Mouse (Mus musculus): ENCODE results near the gene Cdc42ep3. TPM values are rescaled to one million over a fixed set of nuclear protein-coding genes. Genes with fewer than 3 reads are reported as not detected.
A peak's percentile ranks its signal among the peaks of the same experiment; 100 is the strongest.

Gene Cdc42ep3
- polyA plus RNA-seq, 1 experiment from 2014 or later: 36.7 TPM

DNA sequence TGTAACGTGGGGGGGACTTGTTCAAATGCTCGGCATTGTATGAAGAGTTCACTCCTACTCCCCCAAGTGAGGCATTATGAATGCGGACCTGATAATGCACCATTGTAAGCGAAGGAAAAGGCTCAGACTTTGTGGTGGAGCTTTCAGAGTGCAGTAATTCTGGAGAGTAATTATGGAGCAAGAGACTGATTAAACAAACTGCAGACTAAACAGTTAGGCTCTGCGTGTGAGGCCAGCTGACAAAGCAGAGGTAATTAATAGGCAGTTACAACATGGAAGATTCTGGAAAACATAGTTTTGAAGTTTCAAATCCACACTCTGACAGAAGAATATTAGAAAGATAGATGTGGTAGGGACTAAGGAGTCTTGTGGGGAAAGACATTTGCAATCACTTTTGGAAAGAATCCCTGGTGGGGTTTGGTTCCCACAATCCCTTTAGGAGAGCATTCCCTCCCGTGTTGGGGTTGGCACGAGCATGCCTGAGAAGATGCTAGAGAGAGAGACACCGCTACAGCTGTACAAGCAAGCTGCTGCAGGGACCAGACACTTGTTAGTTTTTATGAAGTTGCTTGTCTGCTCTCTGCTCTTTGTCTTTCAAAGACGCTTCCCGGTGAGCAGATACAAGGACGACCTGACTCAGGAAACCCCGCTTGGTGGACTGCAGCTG is 37.7 kb downstream of the Cdc42ep3 start:
- in situ Hi-C loops (cut with MboI; ENCODE audit: low pct_unique_long_range_greater_than_20kb): no loop called here
- no peak for ATAC-seq
- POLR2A ChIA-PET: no interaction called here

DNA sequence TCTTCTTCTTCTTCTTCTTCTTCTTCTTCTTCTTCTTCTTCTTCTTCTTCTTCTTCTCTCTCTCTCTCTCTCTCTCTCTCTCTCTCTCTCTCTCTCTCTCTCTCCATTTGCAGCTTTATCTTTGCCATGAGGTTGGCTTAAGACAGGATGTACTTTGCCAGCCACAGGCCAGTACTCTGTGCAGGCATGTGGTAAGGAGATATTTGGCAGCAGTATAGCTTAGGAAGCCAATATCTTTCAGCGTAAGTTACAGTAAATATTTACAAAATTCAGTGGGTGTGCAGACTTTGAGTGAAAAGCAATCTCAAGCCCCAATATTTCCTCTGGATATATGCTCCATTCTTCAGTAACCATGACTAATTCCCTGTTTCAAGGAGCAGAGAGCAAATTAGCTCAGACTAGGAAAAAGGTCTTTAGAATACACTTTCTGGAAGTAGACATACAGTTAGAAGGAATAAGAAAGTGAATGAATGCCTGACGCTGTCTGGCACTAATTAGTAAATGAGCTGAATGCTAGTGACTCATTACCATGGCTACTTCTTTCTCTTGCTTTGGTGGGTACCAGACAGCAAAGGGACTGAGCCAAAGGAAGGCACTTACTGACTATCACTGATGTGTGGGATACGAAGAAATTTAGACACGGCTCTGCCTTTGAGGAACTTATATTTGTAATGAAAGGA is 39.3 kb downstream of the Cdc42ep3 start:
- H3K27me3 ChIP-seq: no peaks in the 10 kb centered on the region
- no peak for DNase-seq (ENCODE audit: low read depth, low spot score)
- no peak for ATAC-seq
- TF ChIP-seq CTCF (IDR thresholded peaks at IDR 0.05): no peak
- CTCF ChIA-PET: no interaction called here
- in situ Hi-C loops (cut with MboI; ENCODE audit: low pct_unique_long_range_greater_than_20kb): no loop called here
- POLR2A ChIA-PET: no interaction called here

More for the DNA sequence above, 37.7 kb downstream of the Cdc42ep3 start:
- no peaks in the 10 kb centered on the region for H3K27me3 ChIP-seq
- CTCF ChIA-PET: no interaction called here
- no peak for DNase-seq (ENCODE audit: low read depth, low spot score)
- TF ChIP-seq CTCF (IDR thresholded peaks at IDR 0.05): no peak

DNA sequence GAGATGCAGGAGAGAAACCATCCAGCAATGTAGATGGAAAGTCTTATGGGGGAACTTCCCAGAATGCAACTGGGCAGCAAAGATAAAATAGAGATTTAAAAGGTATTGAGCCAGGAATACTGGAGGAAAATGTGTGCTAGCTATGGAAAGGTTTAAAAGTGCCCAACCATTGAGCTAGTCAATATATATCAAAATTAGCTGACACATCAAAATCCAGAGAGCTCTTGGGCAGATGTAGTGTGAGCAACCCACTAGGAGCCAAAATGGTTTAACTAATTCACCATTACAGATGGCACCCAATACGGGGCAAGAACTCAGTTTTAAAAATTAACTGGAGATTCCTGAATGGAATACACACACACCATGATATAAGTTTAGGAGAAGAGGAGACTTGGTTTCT is 44.4 kb downstream of the Cdc42ep3 start:
- TF ChIP-seq CTCF (IDR thresholded peaks at IDR 0.05): no peak
- in situ Hi-C loops (cut with MboI; ENCODE audit: low pct_unique_long_range_greater_than_20kb): no loop called here
- no peaks in the 10 kb centered on the region for H3K27me3 ChIP-seq
- CTCF ChIA-PET: no interaction called here
- ATAC-seq (no peak), DNase-seq (ENCODE audit: low read depth, low spot score) (no peak)
- POLR2A ChIA-PET: interaction anchor here (0.6 kb wide), 2 partner anchors 13 to 297 kb away, joined by 3 read pairs; no protein-coding TSS in a partner anchor

DNA sequence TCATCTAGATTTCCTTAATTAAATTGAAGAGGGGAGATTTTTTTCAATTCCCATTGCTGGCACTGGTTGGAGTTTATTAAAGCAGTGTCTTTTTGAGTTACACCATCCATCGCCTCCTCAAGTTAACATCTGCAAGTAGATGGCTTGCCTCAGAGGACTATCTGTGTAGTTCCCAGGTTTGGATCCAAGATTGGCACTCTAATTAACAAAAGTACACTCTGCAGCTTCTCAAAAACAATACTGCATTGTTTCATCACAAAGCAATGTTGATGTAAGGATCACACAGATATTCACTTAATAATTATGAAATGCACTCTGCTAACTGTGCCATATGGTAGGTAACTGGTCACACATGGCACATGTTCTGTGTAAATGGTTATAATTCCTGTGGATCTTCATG is 45.4 kb downstream of the Cdc42ep3 start:
- ATAC-seq (no peak), DNase-seq (ENCODE audit: low read depth, low spot score) (no peak)
- ChIA-PET CTCF (no interaction called here), POLR2A (no interaction called here)
- no peak for TF ChIP-seq CTCF (IDR thresholded peaks at IDR 0.05)
- H3K27me3 ChIP-seq: no peaks in the 10 kb centered on the region
- in situ Hi-C loops (cut with MboI; ENCODE audit: low pct_unique_long_range_greater_than_20kb): no loop called here

DNA sequence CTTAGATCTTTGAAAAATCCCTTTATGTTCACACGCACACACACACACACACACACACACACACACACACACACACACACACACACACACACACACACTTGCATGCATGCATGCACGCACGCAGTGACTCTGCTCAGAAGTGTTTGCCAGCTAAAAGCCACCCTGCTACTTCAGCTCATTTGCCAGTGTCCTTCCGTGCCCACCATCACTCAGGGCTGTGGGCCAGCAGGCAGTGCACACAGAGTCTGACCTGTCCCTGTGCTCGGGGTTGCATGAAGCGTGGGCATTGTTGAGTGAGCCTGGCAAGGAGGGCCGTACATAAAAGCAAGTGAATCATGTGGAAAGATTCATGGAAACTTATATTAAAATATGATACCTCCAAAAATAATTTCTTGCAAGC is 49.2 kb downstream of the Cdc42ep3 start:
- POLR2A ChIA-PET: interaction anchor here (0.6 kb wide), 1 partner anchor 27 kb away, joined by 4 read pairs; no protein-coding TSS in a partner anchor
- ATAC-seq (no peak), DNase-seq (ENCODE audit: low read depth, low spot score) (no peak)
- H3K27me3 ChIP-seq: no peaks in the 10 kb centered on the region
- TF ChIP-seq CTCF (IDR thresholded peaks at IDR 0.05): no peak
- in situ Hi-C loops (cut with MboI; ENCODE audit: low pct_unique_long_range_greater_than_20kb): no loop called here
- CTCF ChIA-PET: interaction anchor here (1.9 kb wide), 1 partner anchor 12 kb away, joined by 6 read pairs; no protein-coding TSS in a partner anchor

DNA sequence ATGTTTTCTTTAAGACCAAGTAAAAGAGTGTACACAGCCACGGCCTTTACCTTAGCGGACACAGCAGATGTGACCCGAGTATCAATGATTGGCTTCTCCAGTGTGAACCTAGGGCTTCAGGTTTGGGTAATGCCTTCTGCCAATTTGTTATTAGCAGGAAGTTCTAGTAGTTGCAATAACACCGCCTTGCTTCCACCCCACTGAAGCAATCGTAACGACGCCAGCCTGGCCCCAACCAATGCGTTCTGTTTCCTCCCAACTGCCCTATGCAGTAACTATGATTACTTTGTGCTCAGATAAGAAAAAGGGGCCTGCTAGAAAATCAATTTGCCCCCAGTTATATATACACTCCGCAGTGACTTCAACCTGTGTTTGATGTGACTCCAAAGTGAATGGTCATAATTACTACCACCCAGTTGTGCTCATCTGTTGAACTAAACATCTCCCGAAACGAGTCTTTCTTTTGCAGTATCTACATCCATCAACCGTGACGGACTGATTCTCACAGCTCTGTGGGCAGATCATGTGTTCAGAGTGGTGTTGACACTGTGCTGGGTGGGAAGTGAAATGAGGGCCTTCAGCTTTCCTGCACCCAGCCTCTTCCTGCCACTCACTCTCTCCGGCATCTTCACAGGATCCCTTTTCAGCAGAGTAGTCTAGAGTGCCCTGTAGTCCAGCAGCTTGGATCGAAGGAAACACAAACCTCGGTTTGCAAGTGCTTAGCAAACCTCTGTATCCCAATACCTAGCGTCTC is 51.0 kb downstream of the Cdc42ep3 start:
- ATAC-seq: no peak
- ChIA-PET CTCF (no interaction called here), POLR2A (no interaction called here)
- in situ Hi-C loops (cut with MboI; ENCODE audit: low pct_unique_long_range_greater_than_20kb): no loop called here
- no peak for DNase-seq (ENCODE audit: low read depth, low spot score)
- no peaks in the 10 kb centered on the region for H3K27me3 ChIP-seq
- no peak for TF ChIP-seq CTCF (IDR thresholded peaks at IDR 0.05)

DNA sequence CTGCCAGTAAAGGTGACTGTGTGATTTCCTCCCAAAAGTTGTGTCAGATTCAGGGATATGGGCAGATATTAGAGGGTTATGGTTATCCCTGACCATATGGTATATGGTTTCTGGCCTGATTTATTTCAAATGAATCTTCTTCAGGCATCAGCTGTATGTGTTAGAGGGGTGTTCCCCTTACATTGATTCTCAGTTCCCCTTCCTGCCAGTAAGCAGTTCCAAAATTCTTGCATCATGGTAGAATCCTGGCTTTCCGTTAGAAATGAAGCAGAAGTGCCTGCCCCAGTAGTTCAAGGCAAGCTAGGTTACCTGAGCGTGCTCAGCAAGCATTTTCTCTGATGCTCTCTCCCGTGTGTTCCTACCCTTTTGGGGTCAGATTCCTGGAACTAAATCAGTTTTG is 51.7 kb downstream of the Cdc42ep3 start:
- ChIA-PET POLR2A (no interaction called here), CTCF (no interaction called here)
- no peak for TF ChIP-seq CTCF (IDR thresholded peaks at IDR 0.05)
- in situ Hi-C loops (cut with MboI; ENCODE audit: low pct_unique_long_range_greater_than_20kb): no loop called here
- DNase-seq (ENCODE audit: low read depth, low spot score): no peak
- ATAC-seq: no peak
- H3K27me3 ChIP-seq: no peaks in the 10 kb centered on the region

DNA sequence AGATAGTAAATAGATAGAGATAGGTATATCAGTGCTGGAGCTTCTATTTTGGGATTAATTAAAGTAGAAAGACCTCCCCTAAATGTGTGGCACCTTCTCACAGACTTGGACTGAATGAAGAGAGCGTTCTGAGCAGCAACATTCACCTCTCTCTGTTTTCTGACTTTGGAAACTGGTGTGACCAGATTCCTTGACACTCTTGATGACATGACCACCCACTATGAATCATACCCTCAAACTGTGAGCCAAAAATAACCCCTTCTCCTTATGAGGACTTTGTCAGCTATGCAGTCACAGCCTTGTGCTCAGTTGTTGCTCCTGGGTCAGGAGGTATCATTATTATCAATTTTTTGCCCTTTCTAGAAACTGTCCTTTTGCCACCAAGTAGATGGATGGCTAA is 55.0 kb downstream of the Cdc42ep3 start:
- DNase-seq (ENCODE audit: low read depth, low spot score) (no peak), ATAC-seq (no peak)
- no peaks in the 10 kb centered on the region for H3K27me3 ChIP-seq
- TF ChIP-seq CTCF (IDR thresholded peaks at IDR 0.05): no peak
- CTCF ChIA-PET: interaction anchor here (1.1 kb wide), 1 partner anchor 34 kb away, joined by 3 read pairs; no protein-coding TSS in a partner anchor
- POLR2A ChIA-PET: no interaction called here
- in situ Hi-C loops (cut with MboI; ENCODE audit: low pct_unique_long_range_greater_than_20kb): no loop called here

DNA sequence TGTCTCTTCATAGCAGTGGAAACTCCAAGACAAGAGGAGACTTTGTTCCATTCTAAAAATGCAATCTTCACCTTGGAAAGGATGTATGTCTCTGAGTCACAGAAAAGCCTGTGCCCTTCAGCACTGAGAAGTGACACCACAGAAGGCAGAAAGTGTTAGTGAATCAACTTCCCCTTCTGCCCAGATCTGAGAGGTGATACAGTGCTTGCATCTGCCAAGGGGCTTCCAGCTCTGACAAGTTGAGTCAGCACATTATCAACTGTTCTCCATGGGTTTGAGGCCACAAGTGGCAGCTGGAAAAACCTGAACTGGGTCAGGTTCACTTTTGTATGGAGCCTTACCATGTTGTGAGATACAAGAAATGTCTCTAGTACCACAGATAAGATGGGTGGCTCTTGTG is 55.9 kb downstream of the Cdc42ep3 start:
- DNase-seq (ENCODE audit: low read depth, low spot score) (no peak), ATAC-seq (no peak)
- CTCF ChIA-PET: no interaction called here
- in situ Hi-C loops (cut with MboI; ENCODE audit: low pct_unique_long_range_greater_than_20kb): no loop called here
- TF ChIP-seq CTCF (IDR thresholded peaks at IDR 0.05): no peak
- POLR2A ChIA-PET: no interaction called here
- H3K27me3 ChIP-seq: no peaks in the 10 kb centered on the region

DNA sequence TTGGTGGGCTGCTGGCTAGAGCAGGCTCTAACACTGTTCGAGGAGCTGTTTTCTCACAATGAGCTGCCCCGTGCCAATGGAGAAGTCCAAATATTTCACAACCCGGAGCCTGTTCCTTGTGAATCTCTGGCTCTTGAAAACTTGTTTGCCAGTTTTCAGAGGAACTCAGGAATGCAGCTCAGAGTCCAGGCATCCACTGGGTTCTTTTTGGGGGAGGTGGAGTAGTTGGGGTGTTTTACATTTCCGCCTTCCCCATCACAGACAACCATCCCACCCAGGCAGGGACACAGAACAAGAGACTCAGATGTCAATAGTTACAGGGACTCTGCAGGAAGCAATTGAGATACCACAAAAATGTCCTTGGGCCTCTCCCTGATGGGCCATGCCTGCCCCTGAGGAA is 59.0 kb downstream of the Cdc42ep3 start:
- peak; percentile 54 for ATAC-seq
- ChIA-PET POLR2A (no interaction called here), CTCF (interaction anchor here (1.0 to 1.6 kb wide), 6 partner anchors 10 to 93 kb away, joined by 3 to 5 read pairs (median 4); no protein-coding TSS in a partner anchor)
- H3K27me3 ChIP-seq: no peaks in the 10 kb centered on the region
- TF ChIP-seq CTCF (IDR thresholded peaks at IDR 0.05): no peak
- in situ Hi-C loops (cut with MboI; ENCODE audit: low pct_unique_long_range_greater_than_20kb): no loop called here
- DNase-seq (ENCODE audit: low read depth, low spot score): no peak

DNA sequence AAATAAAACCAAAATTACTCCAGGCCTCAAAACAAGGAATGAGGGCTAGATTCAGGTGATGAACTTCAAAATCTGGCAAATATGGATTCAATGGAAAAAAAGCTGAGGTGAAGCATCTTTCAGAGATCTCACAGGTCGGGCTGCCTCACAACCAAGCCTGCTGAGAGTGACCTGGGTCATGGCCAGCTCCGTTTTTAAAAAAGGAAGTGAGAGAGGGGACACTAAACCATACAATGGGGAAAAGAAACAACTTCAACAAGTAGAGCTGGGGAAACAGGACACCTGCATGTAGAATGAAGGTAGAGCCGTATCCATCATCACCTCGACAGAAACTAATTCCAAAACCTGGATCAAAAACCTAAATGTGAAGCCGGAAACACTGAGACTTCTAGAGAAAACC is 63.2 kb downstream of the Cdc42ep3 start:
- ChIA-PET POLR2A (interaction anchor here (0.7 kb wide), 1 partner anchor 57 kb away, joined by 3 read pairs; no protein-coding TSS in a partner anchor), CTCF (interaction anchor here (2.2 kb wide), 1 partner anchor 10 kb away, joined by 4 read pairs; no protein-coding TSS in a partner anchor)
- H3K27me3 ChIP-seq: no peaks in the 10 kb centered on the region
- no peak for TF ChIP-seq CTCF (IDR thresholded peaks at IDR 0.05)
- no peak for DNase-seq (ENCODE audit: low read depth, low spot score)
- in situ Hi-C loops (cut with MboI; ENCODE audit: low pct_unique_long_range_greater_than_20kb): no loop called here
- ATAC-seq: no peak
